Mouse (Mus musculus) forebrain, embryonic 13.5 days (tissue): ENCODE results near the gene Pi4kb. TPM values are rescaled to one million over a fixed set of nuclear protein-coding genes. Genes with fewer than 3 reads are reported as not detected.
"Not testable (repeated sequence)": the region's sequence is repeated elsewhere in the genome, so short reads cannot be mapped to it uniquely, and the experiment has no call there.

Source experiments
- ATAC-seq: fragments of 200-750 bp; cut with Nextera tagmentation; 2 replicates; pipeline ENCODE4 v1.8.0; 2017
- H3K27ac ChIP-seq: fragments of 300-500 bp; sonication (generic); 2 replicates; pipeline ENCODE4 v1.5.1; 2015; ENCODE audit warnings: inconsistent platforms, mild to moderate bottlenecking, moderate library complexity
- H3K27me3 ChIP-seq: fragments of 300-500 bp; sonication (generic); 2 replicates; pipeline ENCODE4 v1.6.1; 2015; ENCODE audit warnings: mild to moderate bottlenecking, inconsistent platforms
- H3K36me3 ChIP-seq: fragments of 300-500 bp; sonication (generic); 2 replicates; pipeline ENCODE4 v1.6.1; 2015; ENCODE audit warnings: mild to moderate bottlenecking, inconsistent platforms; ENCODE audit not compliant: poor library complexity, severe bottlenecking
- H3K4me1 ChIP-seq: fragments of 300-500 bp; sonication (generic); 2 replicates; pipeline ENCODE4 v1.6.1; 2015; ENCODE audit warnings: inconsistent platforms
- H3K4me2 ChIP-seq: fragments of 300-500 bp; sonication (generic); 2 replicates; pipeline ENCODE4 v1.6.1; 2015; ENCODE audit warnings: inconsistent platforms, mild to moderate bottlenecking, moderate library complexity
- H3K4me3 ChIP-seq: fragments of 300-500 bp; sonication (generic); 2 replicates; pipeline ENCODE4 v1.5.1; 2015; ENCODE audit warnings: mild to moderate bottlenecking, inconsistent platforms
- H3K9ac ChIP-seq: fragments of 300-500 bp; sonication (generic); 2 replicates; pipeline ENCODE4 v1.6.1; 2015; ENCODE audit warnings: mild to moderate bottlenecking, inconsistent platforms
- H3K9me3 ChIP-seq: fragments of 300-500 bp; sonication (generic); replicated peaks from 2 replicates; pipeline ENCODE4 v1.6.1; 2016; ENCODE audit warnings: inconsistent platforms
- WGBS: fragments of 180-500 bp; shearing (Covaris S2); methylation state at CpG from one replicate; pipeline ENCODE4 v1.1.7; 2015; 5-methylcytosine and 5-hydroxymethylcytosine counted together
- polyA plus RNA-seq: library from polyadenylated mRNA; unstranded; fragments of >200 nt; fragmentation: Nextera tagmentation; extraction: Ambion mirVana; gene quantifications from 2 replicates; pipeline ENCODE4 v1.2.1, GENCODE M21; 2015

The Pi4kb gene
- polyA plus RNA-seq, 1 experiment from 2014 or later = 23.6 TPM

- not testable (repeated sequence) for H3K9me3 ChIP-seq, H3K9ac ChIP-seq, H3K27ac ChIP-seq, H3K4me3 ChIP-seq, ATAC-seq, H3K27me3 ChIP-seq, H3K4me2 ChIP-seq, H3K36me3 ChIP-seq
- 92% methylated on average over 6 of the region's 7 CpGs for WGBS
- H3K4me1 ChIP-seq = peaks cover 11% of the 10 kb centered on the region
These were observed 37.3 kb upstream of the Pi4kb start for GRCm38 (mm10) chr3:94937194-94937593.

- not testable (repeated sequence) for H3K4me2 ChIP-seq, H3K36me3 ChIP-seq, H3K27ac ChIP-seq, H3K4me3 ChIP-seq, H3K9ac ChIP-seq, H3K4me1 ChIP-seq, H3K9me3 ChIP-seq, ATAC-seq, H3K27me3 ChIP-seq
- WGBS = 81% methylated on average over 9 of the region's 9 CpGs
These were observed 34.5 kb upstream of the Pi4kb start for GRCm38 (mm10) chr3:94940033-94940432.

GRCm38 (mm10) chr3:94942211-94942967, 32.1 kb upstream of the Pi4kb start:
- H3K4me1 ChIP-seq, H3K4me2 ChIP-seq, H3K9ac ChIP-seq, H3K4me3 ChIP-seq, H3K27ac ChIP-seq, ATAC-seq, H3K9me3 ChIP-seq, H3K27me3 ChIP-seq, H3K36me3 ChIP-seq: not testable (repeated sequence)
- WGBS = 82% methylated on average over 9 of the region's 9 CpGs

GRCm38 (mm10) chr3:94943706-94944105, 30.8 kb upstream of the Pi4kb start:
- H3K4me3 ChIP-seq, H3K27me3 ChIP-seq, H3K4me2 ChIP-seq, H3K27ac ChIP-seq, H3K36me3 ChIP-seq, H3K4me1 ChIP-seq, H3K9ac ChIP-seq, ATAC-seq, H3K9me3 ChIP-seq: not testable (repeated sequence)
- 23% methylated on average over 4 of the region's 4 CpGs for WGBS

GRCm38 (mm10) chr3:94948066-94948614, 26.4 kb upstream of the Pi4kb start:
- Histone ChIP-seq H3K4me1 (peaks cover 7% of the 10 kb centered on the region), H3K4me3 (no peak overlapping the region), H3K9me3 (no peaks in the 10 kb centered on the region), H3K27me3 (no peaks in the 10 kb centered on the region), H3K27ac (no peak overlapping the region), H3K9ac (no peak overlapping the region), H3K36me3 (no peaks in the 10 kb centered on the region), H3K4me2 (no peak overlapping the region)
- WGBS = 73% methylated on average over 3 of the region's 3 CpGs
- no peak for ATAC-seq

GRCm38 (mm10) chr3:94949645-94950044, 24.9 kb upstream of the Pi4kb start:
- no peak overlapping the region for H3K27ac ChIP-seq
- H3K4me3 ChIP-seq = no peak overlapping the region
- H3K4me1 ChIP-seq = peaks cover 9% of the 10 kb centered on the region
- H3K9me3 ChIP-seq = no peaks in the 10 kb centered on the region
- H3K27me3 ChIP-seq = no peaks in the 10 kb centered on the region
- WGBS = 87% methylated on average over 3 of the region's 3 CpGs
- no peak overlapping the region for H3K4me2 ChIP-seq
- no peak overlapping the region for H3K9ac ChIP-seq
- H3K36me3 ChIP-seq = no peaks in the 10 kb centered on the region
- ATAC-seq = no peak

- WGBS = 69% methylated on average over 5 of the region's 5 CpGs
- Histone ChIP-seq H3K27me3 (no peaks in the 10 kb centered on the region), H3K36me3 (peaks cover 24% of the 10 kb centered on the region), H3K4me2 (peak overlapping the region; percentile 69), H3K9me3 (no peaks in the 10 kb centered on the region), H3K4me3 (peak overlapping the region; percentile 75), H3K4me1 (peaks cover 19% of the 10 kb centered on the region), H3K27ac (no peak overlapping the region), H3K9ac (peak overlapping the region; percentile 43; the same call in 1 of the 2 replicates)
- no peak for ATAC-seq
These were observed 21.7 kb upstream of the Pi4kb start for GRCm38 (mm10) chr3:94952806-94953205.

- no peaks in the 10 kb centered on the region for H3K27me3 ChIP-seq
- 17% methylated on average over 9 of the region's 9 CpGs for WGBS
- peaks cover 19% of the 10 kb centered on the region for H3K4me1 ChIP-seq
- H3K4me2 ChIP-seq = peak overlapping the region; percentile 69
- H3K36me3 ChIP-seq = peaks cover 30% of the 10 kb centered on the region
- ATAC-seq = no peak; the same call in 1 of the 2 replicates
- H3K9me3 ChIP-seq = no peaks in the 10 kb centered on the region
- H3K27ac ChIP-seq = peak overlapping the region; percentile 96
- H3K9ac ChIP-seq = peak overlapping the region; percentile 84
- H3K4me3 ChIP-seq = peak overlapping the region; percentile 75
These were observed 21.2 kb upstream of the Pi4kb start for GRCm38 (mm10) chr3:94953384-94953763.

GRCm38 (mm10) chr3:94953764-94954616, 20.5 kb upstream of the Pi4kb start, which contains the start of gene Rfx5:
Rfx5 (plus strand) TSS chr3:94954075.
- WGBS = under 1% methylated on average over 43 of the region's 50 CpGs

GRCm38 (mm10) chr3:94958295-94958694, 16.2 kb upstream of the Pi4kb start:
- Histone ChIP-seq H3K27ac (no peak overlapping the region), H3K4me3 (no peak overlapping the region), H3K9me3 (no peaks in the 10 kb centered on the region), H3K9ac (no peak overlapping the region), H3K36me3 (peaks cover 38% of the 10 kb centered on the region), H3K27me3 (no peaks in the 10 kb centered on the region), H3K4me2 (no peak overlapping the region), H3K4me1 (peaks cover 11% of the 10 kb centered on the region)
- WGBS = 94% methylated on average over 8 of the region's 8 CpGs
- no peak for ATAC-seq

More at GRCm38 (mm10) chr3:94953764-94954616, 20.5 kb upstream of the Pi4kb start, which contains the start of gene Rfx5:
- H3K4me1 ChIP-seq = peaks cover 19% of the 10 kb centered on the region
- H3K4me3 ChIP-seq = peak within 1 kb of the TSS; percentile 75
- H3K27me3 ChIP-seq = no peaks in the 10 kb centered on the region
- H3K36me3 ChIP-seq = peaks cover 36% of the 10 kb centered on the region
- ATAC-seq = peak; percentile 99
- peak within 1 kb of the TSS; percentile 69 for H3K4me2 ChIP-seq
- H3K9ac ChIP-seq = peak within 1 kb of the TSS; percentile 84
- H3K27ac ChIP-seq = peak within 1 kb of the TSS; percentile 96
- no peaks in the 10 kb centered on the region for H3K9me3 ChIP-seq

- Histone ChIP-seq H3K4me2 (no peak overlapping the region), H3K9ac (no peak overlapping the region)
These were observed 14.7 kb upstream of the Pi4kb start for GRCm38 (mm10) chr3:94959871-94960270.

GRCm38 (mm10) chr3:94960322-94960721, 14.2 kb upstream of the Pi4kb start:
- no peak for ATAC-seq
- 51% methylated on average over 5 of the region's 5 CpGs for WGBS

More at GRCm38 (mm10) chr3:94959871-94960270, 14.7 kb upstream of the Pi4kb start:
- Histone ChIP-seq H3K27me3 (no peaks in the 10 kb centered on the region), H3K9me3 (no peaks in the 10 kb centered on the region), H3K27ac (no peak overlapping the region), H3K36me3 (peaks cover 38% of the 10 kb centered on the region), H3K4me1 (peaks cover 8% of the 10 kb centered on the region), H3K4me3 (no peak overlapping the region)
- no peak for ATAC-seq
- 38% methylated on average over 8 of the region's 8 CpGs for WGBS

More at GRCm38 (mm10) chr3:94960322-94960721, 14.2 kb upstream of the Pi4kb start:
- H3K4me1 ChIP-seq = peaks cover 3% of the 10 kb centered on the region; the same call in 1 of the 2 replicates
- H3K27me3 ChIP-seq = no peaks in the 10 kb centered on the region
- H3K27ac ChIP-seq = no peak overlapping the region
- no peaks in the 10 kb centered on the region for H3K9me3 ChIP-seq
- H3K4me3 ChIP-seq = no peak overlapping the region
- H3K4me2 ChIP-seq = no peak overlapping the region
- no peak overlapping the region for H3K9ac ChIP-seq
- H3K36me3 ChIP-seq = peaks cover 38% of the 10 kb centered on the region
